Mouse (Mus musculus): ENCODE data around the gene Borcs6.

DNA sequence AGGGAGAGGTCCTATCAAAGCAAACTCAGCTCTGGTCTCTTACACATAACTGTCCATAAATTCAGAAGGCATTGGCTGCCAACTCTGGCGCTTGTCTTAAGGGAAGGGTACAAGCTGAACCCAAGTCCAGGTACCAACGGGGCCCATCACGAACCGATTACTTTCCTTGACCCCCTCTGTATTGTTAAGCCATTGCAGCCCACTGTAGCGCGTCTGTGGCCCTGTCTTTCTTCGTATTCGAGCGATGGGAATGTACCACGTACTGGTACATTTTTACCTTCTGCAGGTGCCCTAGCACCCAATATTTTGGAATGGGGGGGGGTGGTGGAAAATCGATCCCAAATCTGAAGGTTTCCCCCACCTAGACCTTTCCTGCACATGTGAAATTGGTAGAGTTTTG lies 12.7 kb downstream of the Borcs6 start:
- TF ChIP-seq CTCF (IDR thresholded peaks at IDR 0.05; ENCODE audit: low read depth) (no peak), EP300 (IDR thresholded peaks at IDR 0.05; ENCODE audit: low read depth) (no peak)

Data from liver, postnatal 0 days (tissue).